Mouse (Mus musculus) heart, embryonic 11.5 days (tissue): ENCODE results near the gene Ccdc144b. TPM values are rescaled to one million over a fixed set of nuclear protein-coding genes. Genes with fewer than 3 reads are reported as not detected.

Source experiments
- ATAC-seq: fragments of 200-750 bp; cut with Nextera tagmentation; replicated peaks from 2 replicates; pipeline ENCODE4 v1.8.0; 2017; ENCODE audit warnings: moderate library complexity; ENCODE audit not compliant: insufficient number of reproducible peaks, low FRiP score, low TSS enrichment
- H3K27ac ChIP-seq: fragments of 300-500 bp; sonication (generic); 2 replicates; pipeline ENCODE4 v1.5.1; 2014; ENCODE audit warnings: mild to moderate bottlenecking, low read depth, low read length
- H3K27me3 ChIP-seq: fragments of 300-500 bp; sonication (generic); 2 replicates; pipeline ENCODE4 v1.6.1; 2014; ENCODE audit warnings: mild to moderate bottlenecking, low read length, mixed read lengths; ENCODE audit not compliant: control insufficient read depth, insufficient read depth
- H3K36me3 ChIP-seq: fragments of 300-500 bp; sonication (generic); 2 replicates; pipeline ENCODE4 v1.6.1; 2014; ENCODE audit warnings: mild to moderate bottlenecking, low read length, moderate library complexity, mixed read lengths; ENCODE audit not compliant: control insufficient read depth, insufficient read depth
- H3K4me1 ChIP-seq: fragments of 300-500 bp; sonication (generic); 2 replicates; pipeline ENCODE4 v1.6.1; 2014; ENCODE audit warnings: low read length; ENCODE audit not compliant: control insufficient read depth, insufficient read depth
- H3K4me2 ChIP-seq: fragments of 300-500 bp; sonication (generic); 2 replicates; pipeline ENCODE4 v1.6.1; 2014; ENCODE audit warnings: mild to moderate bottlenecking, moderate library complexity
- H3K4me3 ChIP-seq: fragments of 300-500 bp; sonication (generic); 2 replicates; pipeline ENCODE4 v1.5.1; 2014; ENCODE audit warnings: low read depth, low read length
- H3K9ac ChIP-seq: fragments of 300-500 bp; sonication (generic); 2 replicates; pipeline ENCODE4 v1.6.1; 2014; ENCODE audit warnings: mild to moderate bottlenecking, low read depth, low read length, moderate library complexity
- H3K9me3 ChIP-seq: fragments of 300-500 bp; sonication (generic); replicated peaks from 2 replicates; pipeline ENCODE4 v1.6.1; 2016; ENCODE audit warnings: low read length; ENCODE audit not compliant: control insufficient read depth
- WGBS: fragments of 180-500 bp; shearing (Covaris S2); extraction: QIAGEN DNeasy Blood & Tissue Kit; methylation state at CpG from one replicate; pipeline ENCODE4 v1.1.7; 2014; ENCODE audit not compliant: insufficient replicate concordance; 5-methylcytosine and 5-hydroxymethylcytosine counted together
- polyA plus RNA-seq: library from polyadenylated mRNA; unstranded; fragments of >200 nt; fragmentation: Nextera tagmentation; extraction: Ambion mirVana; gene quantifications from 2 replicates; pipeline ENCODE4 v1.2.1, GENCODE M21; 2014

Ccdc144b gene
- polyA plus RNA-seq, result 0.03 TPM in 2 replicates

DNA sequence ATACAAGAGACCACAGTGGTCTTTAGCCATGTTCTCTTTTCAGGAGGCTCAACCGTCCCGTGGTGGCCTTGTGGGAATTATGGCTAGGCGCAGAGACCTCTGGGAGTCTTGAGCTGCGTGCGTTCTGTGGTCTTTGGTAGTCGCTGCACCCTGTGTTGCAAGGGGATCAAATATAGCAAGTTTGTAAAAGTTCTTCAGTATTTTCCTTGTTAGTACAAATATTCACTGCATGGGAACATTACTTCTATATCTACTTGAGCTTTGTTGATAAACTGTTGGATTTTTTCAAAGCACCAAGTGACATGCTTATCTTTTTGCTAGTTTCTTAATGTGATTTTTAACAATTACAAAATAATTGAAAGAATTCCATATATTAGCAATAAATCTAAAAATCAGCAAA, at the start of gene Ccdc144b:
TSS of gene Ccdc144b (minus strand) at position 101 of the 400 bp plus-strand sequence.
- Histone ChIP-seq H3K4me1 (no peaks in the 10 kb centered on the region), H3K4me3 (no peak within 1 kb of the TSS), H3K9me3 (no peaks in the 10 kb centered on the region), H3K27ac (no peak within 1 kb of the TSS), H3K4me2 (no peak within 1 kb of the TSS), H3K36me3 (no peaks in the 10 kb centered on the region), H3K9ac (no peak within 1 kb of the TSS), H3K27me3 (no peaks in the 10 kb centered on the region)
- 90% methylated on average over 6 of the region's 6 CpGs for WGBS
- ATAC-seq, result no peak

DNA sequence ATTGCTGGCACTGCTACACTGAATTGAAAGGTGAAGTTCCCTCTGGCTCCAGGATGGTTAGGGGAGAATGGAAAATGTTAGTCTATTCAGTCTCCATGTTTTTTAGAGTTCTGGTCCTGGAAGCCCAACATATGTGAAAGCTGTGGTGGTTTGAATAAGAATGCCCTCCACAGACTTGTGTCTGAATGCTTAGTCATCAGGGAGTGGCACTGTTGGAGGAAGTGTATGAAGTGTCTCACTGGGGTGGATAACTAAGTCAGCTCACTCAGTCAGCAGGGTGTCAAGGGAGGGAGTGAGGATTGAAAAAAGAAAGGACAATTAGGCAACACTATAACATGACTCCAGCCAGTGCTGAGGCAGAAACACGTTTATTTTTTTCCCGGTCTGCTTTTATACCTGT, 42.0 kb upstream of the Ccdc144b start:
- H3K9me3 ChIP-seq, result no peaks in the 10 kb centered on the region
- no peak overlapping the region for H3K4me3 ChIP-seq
- peaks cover 3% of the 10 kb centered on the region; the same call in 1 of the 2 replicates for H3K36me3 ChIP-seq
- no peaks in the 10 kb centered on the region for H3K27me3 ChIP-seq
- 80% methylated on average over 2 of the region's 2 CpGs for WGBS
- no peak overlapping the region for H3K4me2 ChIP-seq
- no peak overlapping the region for H3K9ac ChIP-seq
- H3K27ac ChIP-seq, result no peak overlapping the region
- no peak for ATAC-seq
- no peaks in the 10 kb centered on the region for H3K4me1 ChIP-seq

DNA sequence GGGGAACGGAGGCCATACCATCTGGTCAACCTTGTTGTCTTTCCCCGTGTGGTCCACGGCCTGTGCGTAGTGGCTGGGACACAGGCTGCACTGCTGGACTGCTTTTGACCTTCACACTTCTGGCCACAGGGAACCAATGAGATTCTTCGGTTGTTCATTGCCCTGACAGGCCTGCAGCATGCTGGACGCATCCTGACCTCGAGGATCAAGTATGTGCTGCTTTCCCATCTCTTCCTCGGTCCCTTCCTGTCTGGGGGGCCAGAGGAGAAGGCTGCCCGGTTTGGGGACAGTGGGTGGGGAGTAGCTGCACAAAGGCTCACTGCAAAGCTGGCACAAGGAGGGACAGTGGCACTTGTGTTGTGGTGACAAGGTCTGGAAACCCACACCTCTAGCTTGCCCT, 34.2 kb upstream of the Ccdc144b start:
- Histone ChIP-seq H3K4me3 (no peak overlapping the region), H3K27ac (no peak overlapping the region), H3K9me3 (no peaks in the 10 kb centered on the region), H3K4me2 (no peak overlapping the region), H3K36me3 (peaks cover 31% of the 10 kb centered on the region), H3K4me1 (no peaks in the 10 kb centered on the region), H3K27me3 (no peaks in the 10 kb centered on the region), H3K9ac (no peak overlapping the region)
- WGBS, result 85% methylated on average over 9 of the region's 9 CpGs
- no peak for ATAC-seq

DNA sequence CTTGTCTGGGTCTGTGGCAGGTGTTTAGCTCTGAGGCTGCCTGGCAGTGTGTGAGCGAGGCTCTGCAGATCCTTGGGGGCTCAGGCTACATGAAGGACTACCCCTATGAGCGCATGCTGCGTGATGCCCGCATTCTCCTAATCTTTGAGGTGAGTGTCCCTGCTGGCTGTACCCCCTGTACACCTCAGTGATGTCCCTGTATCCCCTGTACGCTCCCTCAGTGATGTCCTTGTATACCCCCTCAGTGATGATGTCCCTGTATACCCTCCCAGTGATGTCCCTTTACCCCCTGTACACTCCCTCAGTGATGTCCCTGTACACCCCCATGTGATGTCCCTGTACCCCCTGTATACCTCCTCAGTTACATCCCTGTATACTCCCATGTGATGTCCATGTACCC, 32.0 kb upstream of the Ccdc144b start:
- no peak overlapping the region for H3K27ac ChIP-seq
- H3K4me3 ChIP-seq, result no peak overlapping the region
- H3K36me3 ChIP-seq, result peaks cover 38% of the 10 kb centered on the region
- H3K9me3 ChIP-seq, result no peaks in the 10 kb centered on the region
- no peaks in the 10 kb centered on the region for H3K4me1 ChIP-seq
- no peaks in the 10 kb centered on the region for H3K27me3 ChIP-seq
- no peak overlapping the region for H3K9ac ChIP-seq
- H3K4me2 ChIP-seq, result no peak overlapping the region
- no peak for ATAC-seq
- WGBS, result 92% methylated on average over 5 of the region's 5 CpGs

DNA sequence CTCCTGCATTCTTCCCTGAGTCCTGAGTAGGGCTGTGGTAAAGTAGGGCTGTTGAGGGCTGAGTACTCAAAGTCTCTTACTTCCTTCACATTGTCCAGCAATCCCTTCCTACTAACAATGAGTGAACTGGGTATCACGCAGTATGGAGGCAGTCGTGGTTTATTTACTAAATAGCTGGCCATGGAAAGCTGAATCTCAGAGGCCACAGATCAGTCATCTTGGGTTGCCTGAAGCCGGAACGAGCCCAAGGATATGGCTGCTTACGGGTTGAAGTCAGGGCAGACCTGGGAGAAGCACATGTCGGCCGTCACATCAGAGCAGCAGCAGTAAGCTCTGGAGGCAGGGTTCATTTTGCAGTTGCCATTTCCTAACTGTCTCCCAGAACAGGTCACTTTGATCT, 30.0 kb upstream of the Ccdc144b start:
- WGBS, result 93% methylated on average over 7 of the region's 7 CpGs
- Histone ChIP-seq H3K27ac (no peak overlapping the region), H3K36me3 (peaks cover 39% of the 10 kb centered on the region), H3K4me1 (no peaks in the 10 kb centered on the region), H3K9me3 (no peaks in the 10 kb centered on the region), H3K4me2 (no peak overlapping the region), H3K27me3 (no peaks in the 10 kb centered on the region), H3K9ac (no peak overlapping the region), H3K4me3 (no peak overlapping the region)
- ATAC-seq, result no peak

DNA sequence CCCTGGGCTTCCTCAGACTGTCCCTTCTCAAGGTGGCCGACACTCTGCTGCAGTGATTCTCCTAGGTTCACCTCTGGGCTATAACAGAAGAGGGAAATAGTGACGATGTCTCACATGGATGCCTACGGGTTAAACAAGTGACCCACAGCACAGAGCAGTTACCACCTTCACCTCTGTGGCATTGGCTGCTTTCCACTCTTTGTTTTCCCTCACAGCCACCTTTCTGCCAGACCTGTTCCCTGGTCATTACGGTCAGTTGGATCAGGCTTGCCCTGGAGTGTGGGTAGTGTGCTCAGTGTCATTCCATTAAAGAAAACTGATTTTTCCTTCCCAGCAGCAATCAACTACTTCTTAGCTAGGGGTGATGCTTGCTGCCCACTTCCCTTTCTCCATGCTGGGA, 29.5 kb upstream of the Ccdc144b start:
- Histone ChIP-seq H3K9ac (no peak overlapping the region), H3K36me3 (peaks cover 38% of the 10 kb centered on the region), H3K4me1 (no peaks in the 10 kb centered on the region), H3K27ac (no peak overlapping the region), H3K9me3 (no peaks in the 10 kb centered on the region), H3K4me2 (no peak overlapping the region), H3K4me3 (no peak overlapping the region), H3K27me3 (no peaks in the 10 kb centered on the region)
- WGBS, result 87% methylated on average over 4 of the region's 4 CpGs
- no peak for ATAC-seq

DNA sequence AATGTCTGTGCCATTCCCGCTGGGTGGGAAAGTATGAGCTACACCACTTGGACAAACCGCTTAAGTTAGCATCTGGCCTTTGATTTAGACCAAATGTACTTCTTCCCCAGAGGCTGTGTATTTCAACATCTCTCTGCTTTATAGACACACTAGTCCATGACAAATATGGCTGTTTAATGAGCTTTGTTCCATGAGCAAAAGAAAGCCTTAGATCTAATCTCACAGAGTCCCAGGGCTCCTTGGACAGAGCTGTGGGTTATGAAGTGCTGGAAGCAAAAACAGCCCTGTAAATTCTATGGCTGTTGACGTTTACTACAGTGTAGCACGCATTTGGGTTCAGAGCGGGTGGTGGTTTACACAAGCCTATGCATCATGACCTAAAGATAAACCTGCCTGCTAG, 27.4 kb upstream of the Ccdc144b start:
- H3K4me2 ChIP-seq, result no peak overlapping the region

DNA sequence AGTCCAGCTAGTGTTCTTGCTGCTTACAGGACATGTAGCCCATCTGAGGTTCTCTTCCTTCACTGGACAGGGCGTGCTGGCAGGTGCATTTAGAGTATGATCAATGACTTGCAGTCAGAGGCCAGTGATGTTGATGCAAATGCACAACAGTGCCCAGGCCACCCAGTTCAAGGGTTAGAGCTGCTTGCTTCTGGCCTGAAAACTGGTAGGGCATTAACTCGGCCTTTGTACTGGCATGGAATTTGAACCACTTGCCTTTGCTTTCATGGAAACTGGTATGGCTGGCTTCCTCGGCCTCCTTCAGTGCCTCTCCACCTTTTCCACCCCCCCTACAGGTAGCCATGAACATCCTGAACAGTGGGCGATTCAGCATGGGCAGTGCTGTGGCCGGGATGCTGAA, 26.5 kb upstream of the Ccdc144b start:
- H3K4me3 ChIP-seq, result no peak overlapping the region
- H3K9ac ChIP-seq, result no peak overlapping the region
- ATAC-seq, result no peak
- no peaks in the 10 kb centered on the region for H3K9me3 ChIP-seq
- no peaks in the 10 kb centered on the region for H3K27me3 ChIP-seq
- H3K4me2 ChIP-seq, result no peak overlapping the region
- 80% methylated on average over 5 of the region's 5 CpGs for WGBS
- H3K27ac ChIP-seq, result no peak overlapping the region
- H3K36me3 ChIP-seq, result peaks cover 52% of the 10 kb centered on the region
- H3K4me1 ChIP-seq, result no peaks in the 10 kb centered on the region

More for the DNA sequence above, 27.4 kb upstream of the Ccdc144b start:
- 90% methylated on average over 5 of the region's 5 CpGs for WGBS
- ATAC-seq, result no peak
- Histone ChIP-seq H3K9ac (no peak overlapping the region), H3K27me3 (no peaks in the 10 kb centered on the region), H3K27ac (no peak overlapping the region), H3K9me3 (no peaks in the 10 kb centered on the region), H3K4me3 (no peak overlapping the region), H3K4me1 (no peaks in the 10 kb centered on the region), H3K36me3 (peaks cover 54% of the 10 kb centered on the region)

DNA sequence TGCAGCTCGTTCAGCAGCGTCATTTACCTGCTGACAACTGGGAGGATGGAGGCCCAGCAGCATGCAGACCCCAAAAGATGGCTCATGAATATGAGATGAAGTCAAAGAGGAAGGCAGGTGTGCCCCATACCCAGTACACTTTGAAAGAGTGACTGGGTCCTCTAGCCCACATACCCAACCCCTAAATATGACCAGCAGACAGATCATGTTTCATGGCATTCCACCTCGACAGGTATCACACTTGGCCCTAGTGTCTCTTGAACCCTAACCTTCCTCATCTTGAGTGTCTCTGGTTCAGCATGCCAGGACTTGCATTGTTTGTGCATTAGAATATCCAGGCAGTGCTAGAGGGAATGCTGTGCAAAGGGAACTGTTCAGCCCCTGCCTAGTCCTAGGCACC, 24.0 kb upstream of the Ccdc144b start:
- no peak overlapping the region for H3K4me2 ChIP-seq
- ATAC-seq, result no peak
- H3K27me3 ChIP-seq, result no peaks in the 10 kb centered on the region
- peaks cover 47% of the 10 kb centered on the region for H3K36me3 ChIP-seq
- WGBS, result 91% methylated on average over 3 of the region's 3 CpGs
- no peaks in the 10 kb centered on the region for H3K9me3 ChIP-seq
- no peaks in the 10 kb centered on the region for H3K4me1 ChIP-seq
- H3K9ac ChIP-seq, result no peak overlapping the region
- no peak overlapping the region for H3K27ac ChIP-seq
- H3K4me3 ChIP-seq, result no peak overlapping the region
